Mouse (Mus musculus): ENCODE results near the gene Sdad1. TPM values are rescaled to one million over a fixed set of nuclear protein-coding genes. Genes with fewer than 3 reads are reported as not detected.
A peak's percentile ranks its signal among the peaks of the same experiment; 100 is the strongest.

Gene Sdad1
- total RNA-seq, 2 experiments from 2014 or later = 12.4 to 13.9 TPM

DNA sequence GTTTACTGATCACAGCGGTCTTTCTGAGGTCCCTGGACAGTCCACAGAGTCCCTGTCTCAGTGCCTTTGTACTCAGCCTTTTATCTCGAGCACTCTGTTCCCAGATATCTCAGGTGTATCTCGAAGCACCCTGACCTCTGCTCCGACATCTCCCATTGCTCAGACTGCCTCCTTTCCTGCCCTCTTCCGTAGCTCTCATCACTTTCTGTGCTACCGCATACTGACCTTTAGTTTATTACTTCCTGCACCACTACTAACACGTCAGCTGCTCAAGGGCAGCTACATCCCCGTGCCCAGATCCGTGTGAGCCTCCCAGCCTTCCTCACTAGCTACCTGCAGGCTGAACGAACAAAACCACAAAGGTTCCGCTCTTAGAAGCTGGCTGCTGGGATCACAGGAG, 61.7 kb downstream of the Sdad1 start:
- intact Hi-C loops (cut with DNase I) = no loop called here
- DNase-seq = no peak

DNA sequence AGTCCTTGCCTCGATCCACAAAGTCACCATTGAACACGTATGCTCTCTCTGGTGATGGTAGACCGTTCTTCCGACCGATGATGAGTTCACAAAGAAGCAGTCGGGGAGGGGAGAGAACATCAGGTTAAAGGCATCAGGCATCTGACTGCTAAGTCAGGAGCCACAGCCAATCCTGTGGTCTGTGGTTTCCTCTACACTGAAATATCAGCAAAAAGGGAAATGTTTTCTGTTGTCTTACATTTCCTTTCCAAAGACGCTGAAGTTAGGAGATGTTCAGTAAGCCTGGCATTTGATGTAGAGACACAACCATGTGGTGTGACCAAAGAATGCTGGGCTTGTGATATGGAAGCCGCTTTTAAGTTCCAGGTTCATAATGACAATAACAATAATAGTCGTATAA, 64.8 kb downstream of the Sdad1 start:
- intact Hi-C loops (cut with DNase I) = no loop called here
- DNase-seq = no peak

DNA sequence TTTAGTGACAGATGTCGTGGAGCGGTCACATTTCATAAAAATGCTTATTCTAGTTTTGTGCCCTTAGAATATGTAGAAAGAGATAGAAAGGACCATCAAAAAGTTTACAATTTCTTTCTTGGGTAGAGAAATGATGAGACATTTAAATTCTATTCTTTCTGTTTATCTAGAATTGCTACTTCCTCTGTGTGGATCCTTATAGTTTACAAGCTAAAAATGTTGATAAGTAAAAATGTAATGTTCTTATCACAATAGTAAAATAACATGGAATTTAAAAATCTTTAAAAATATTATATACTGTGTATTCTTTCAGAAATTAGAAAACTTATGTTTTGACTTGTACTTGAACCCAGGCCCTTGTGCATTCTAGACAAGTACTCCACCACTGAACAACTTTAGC, 65.4 kb downstream of the Sdad1 start:
- DNase-seq = no peak
- intact Hi-C loops (cut with DNase I) = no loop called here

DNA sequence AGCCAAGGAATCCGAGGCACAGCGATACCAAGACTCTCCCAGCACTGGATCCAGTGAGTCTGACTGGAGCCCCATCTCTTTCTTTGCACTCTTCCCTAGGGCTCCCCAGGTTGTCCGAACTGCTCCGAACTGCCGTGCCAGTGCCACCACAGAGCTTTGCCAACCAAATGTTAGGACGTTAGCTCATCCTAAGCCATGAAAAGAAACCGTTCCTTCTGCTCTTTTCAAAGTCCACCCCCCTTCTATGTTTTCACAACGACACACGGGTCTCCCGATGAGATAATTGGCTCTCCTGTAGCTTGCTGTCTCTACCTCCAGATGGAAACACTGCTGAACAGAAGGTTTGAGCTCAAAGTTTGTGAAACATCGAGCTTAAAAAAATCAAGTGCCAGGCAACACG, 69.5 kb downstream of the Sdad1 start:
- intact Hi-C loops (cut with DNase I) = no loop called here
- no peak for DNase-seq

DNA sequence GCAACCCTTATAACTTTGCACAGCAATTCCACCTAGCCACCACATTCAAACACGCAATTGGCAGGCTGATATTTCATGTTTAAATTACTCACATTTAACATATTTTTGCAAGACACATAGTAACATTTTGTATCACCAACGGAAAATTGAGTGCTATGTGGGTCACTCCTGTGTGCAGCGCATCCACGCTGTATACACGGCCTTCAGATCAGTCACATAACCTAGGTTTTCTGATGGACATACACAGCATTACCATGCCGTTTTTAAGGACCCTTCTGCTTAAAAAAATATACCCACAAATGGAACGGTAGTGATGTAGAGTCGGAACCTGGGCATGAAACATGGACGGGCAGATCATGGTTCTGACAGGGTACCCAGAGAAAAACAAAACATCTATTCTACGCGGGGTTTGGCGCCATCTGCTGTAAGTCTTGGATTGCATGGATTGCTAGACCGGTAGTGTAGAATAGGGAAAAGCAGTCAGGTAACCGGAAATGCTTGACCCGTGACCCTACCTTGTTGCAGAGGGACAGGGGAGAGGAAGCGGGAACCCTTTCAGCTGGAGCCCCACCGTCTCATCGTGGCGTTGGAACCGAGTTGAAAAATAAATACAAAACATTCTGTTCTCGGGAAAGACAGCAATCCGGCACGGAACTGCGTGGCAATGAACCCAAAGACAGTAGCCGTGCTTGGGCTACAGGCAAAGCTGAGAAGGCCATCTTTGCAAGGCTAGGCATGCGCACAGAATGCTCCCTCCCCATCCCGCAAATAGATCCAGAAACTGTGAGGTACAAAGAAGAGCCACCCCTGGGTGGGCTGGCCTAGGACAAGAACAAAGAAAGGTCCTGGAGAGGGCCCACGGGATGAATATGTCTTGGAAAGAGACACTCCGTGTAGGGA, 70.7 kb downstream of the Sdad1 start:
- DNase-seq = peak; percentile 61 to 72
- intact Hi-C loops (cut with DNase I) = loop anchor here (2.0 kb wide), 1 partner anchor 45 kb away; no protein-coding TSS in a partner anchor

DNA sequence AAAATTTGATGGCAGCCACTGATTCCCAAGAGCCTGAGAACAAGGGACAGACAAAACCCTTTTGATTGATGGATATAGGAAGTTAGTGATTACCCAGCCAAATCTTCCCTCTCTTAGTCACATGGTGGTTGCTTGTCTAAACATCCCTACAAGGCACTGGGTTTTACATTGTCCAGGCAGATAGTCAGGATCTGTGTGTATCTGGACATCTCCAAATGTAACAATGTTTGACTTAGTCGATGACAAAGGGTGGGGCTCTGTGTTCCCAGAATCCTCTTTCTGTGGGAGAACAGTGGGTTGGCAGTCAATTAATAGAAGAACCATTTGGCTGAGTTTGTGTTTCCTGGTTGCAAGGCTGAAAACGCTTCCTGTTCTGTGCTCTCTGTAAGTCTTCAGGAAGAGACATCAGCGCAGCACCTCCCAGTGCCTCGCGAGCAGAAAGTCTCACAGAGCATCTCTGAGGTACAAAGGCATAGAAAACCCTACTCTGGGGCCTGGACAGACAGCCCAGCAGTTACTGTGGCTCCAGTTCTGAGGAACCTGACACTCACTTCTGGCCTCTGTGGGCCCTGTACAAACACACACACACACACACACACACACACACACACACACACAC, 75.2 kb downstream of the Sdad1 start:
- DNase-seq = no peak
- intact Hi-C loops (cut with DNase I) = no loop called here

Other genes starting within 250 kb of the Sdad1 start
- 10 to 100 TPM; 69.1 to 70.7 TPM for gene G3bp2, start 226.8 kb downstream of the Sdad1 start, total RNA-seq (2021)
- gene Uso1, start 172.5 kb downstream of the Sdad1 start, total RNA-seq (2021) = 10 to 100 TPM; 36.8 to 38.2 TPM
- not detected for gene U90926, start 95.1 kb downstream of the Sdad1 start, total RNA-seq (2021)
- gene Ppef2, start 54.2 kb downstream of the Sdad1 start, total RNA-seq (2021) = not detected
- 10 to 100 TPM; 11.1 to 12.4 TPM for gene Naaa, start 32.3 kb downstream of the Sdad1 start, total RNA-seq (2021)
- gene Cxcl9, start 17.6 kb upstream of the Sdad1 start, total RNA-seq (2021) = under 1 TPM; 0.57 to 0.88 TPM
- 100 to 1,000 TPM; 620 to 781 TPM for gene Art3, start 21.3 kb upstream of the Sdad1 start, total RNA-seq (2021)
- gene Cxcl10, start 38.4 kb upstream of the Sdad1 start, total RNA-seq (2021) = under 1 TPM in 1 of 2 experiments, not detected in 1; 0.80 TPM
- 10 to 100 TPM; 15.8 to 17.0 TPM for gene Nup54, start 124.7 kb upstream of the Sdad1 start, total RNA-seq (2021)
- gene Scarb2, start 196.4 kb upstream of the Sdad1 start, total RNA-seq (2021) = 10 to 100 TPM; 71.5 to 72.9 TPM
- gene Fam47e, start 244.6 kb upstream of the Sdad1 start, total RNA-seq (2021) = not detected